Mouse (Mus musculus): ENCODE data around the gene H2-Ob. TPM values are rescaled to one million over a fixed set of nuclear protein-coding genes. Genes with fewer than 3 reads are reported as not detected.

The H2-Ob gene
- total and polyA plus RNA-seq, 3 experiments = 13.7 to 31.9 (median 19.9) TPM

GRCm38 (mm10) chr17:34268748-34269147 is 30.0 kb downstream of the H2-Ob start:
- in situ Hi-C loops (cut with MboI; ENCODE audit: low pct_ligation_motif_present, low pct_unique_long_range_greater_than_20kb, low sequenced_read_pairs) = no loop called here
- no peak overlapping the region for H3K4me3 ChIP-seq (replicated peaks in 1 of 3; ENCODE audit: low read depth in 2 of 3, low read length in 2 of 3, poor library complexity in 1 of 3)

GRCm38 (mm10) chr17:34269817-34270216 is 31.1 kb downstream of the H2-Ob start:
- no peak for DNase-seq (ENCODE audit: extremely low read depth)
- in situ Hi-C loops (cut with MboI; ENCODE audit: low pct_ligation_motif_present, low pct_unique_long_range_greater_than_20kb, low sequenced_read_pairs) (no loop called here), dilution Hi-C loops (cut with MboI; ENCODE audit: extremely low pct_ligation_motif_present, extremely low pct_unique_long_range_greater_than_20kb, low sequenced_read_pairs) (no loop called here)
- Histone ChIP-seq H3K36me3 (replicated peaks in 1 of 2; ENCODE audit: control insufficient read depth in 1 of 2, insufficient read depth in 1 of 2, low read length in 1 of 2) (peaks cover 21 to 49% of the 10 kb centered on the region in 2 experiments), H3K27me3 (replicated peaks) (no peaks in the 10 kb centered on the region), H3K4me2 (ENCODE audit: insufficient read depth, low read depth, poor library complexity, severe bottlenecking) (no peak overlapping the region), H3K9me3 (replicated peaks; ENCODE audit: low read length) (no peaks in the 10 kb centered on the region), H3K27ac (ENCODE audit: insufficient read depth, low read depth) (no peak overlapping the region), H3K4me3 (replicated peaks in 1 of 3; ENCODE audit: low read depth in 2 of 3, low read length in 2 of 3, poor library complexity in 1 of 3) (no peak overlapping the region), H3K9ac (ENCODE audit: insufficient read depth, low read depth) (no peak overlapping the region), H3K79me2 (replicated peaks; ENCODE audit: control insufficient read depth, extremely low read depth, insufficient read depth, poor library complexity, severe bottlenecking) (no peaks in the 10 kb centered on the region), H3K4me1 (ENCODE audit: control insufficient read depth in 1 of 2, insufficient read depth in 2 of 2) (peaks cover 0 to 19% of the 10 kb centered on the region in 2 experiments; a peak in 2 of 4 replicates)
- TF ChIP-seq POLR2AphosphoS2 (IDR thresholded peaks at IDR 0.05; ENCODE audit: low read depth, low read length) (no peak), MYC (IDR thresholded peaks at IDR 0.05; ENCODE audit: low read depth, low read length) (no peak), E2F4 (IDR thresholded peaks at IDR 0.05; ENCODE audit: insufficient replicate concordance, low read depth, low read length) (no peak), POLR2A (IDR thresholded peaks at IDR 0.05; ENCODE audit: low read depth, low read length) (no peak), ZC3H11A (IDR thresholded peaks at IDR 0.05; ENCODE audit: low read depth, low read length) (no peak)

More at GRCm38 (mm10) chr17:34268748-34269147, 30.0 kb downstream of the H2-Ob start:
- Histone ChIP-seq H3K9ac (ENCODE audit: insufficient read depth, low read depth) (no peak overlapping the region), H3K36me3 (replicated peaks in 1 of 2; ENCODE audit: control insufficient read depth in 1 of 2, insufficient read depth in 1 of 2, low read length in 1 of 2) (peaks cover 21 to 52% of the 10 kb centered on the region in 2 experiments), H3K79me2 (replicated peaks; ENCODE audit: control insufficient read depth, extremely low read depth, insufficient read depth, poor library complexity, severe bottlenecking) (peaks cover 6% of the 10 kb centered on the region; the same call in 1 of the 2 replicates), H3K4me2 (ENCODE audit: insufficient read depth, low read depth, poor library complexity, severe bottlenecking) (no peak overlapping the region), H3K4me1 (ENCODE audit: control insufficient read depth in 1 of 2, insufficient read depth in 2 of 2) (peaks cover 0 to 19% of the 10 kb centered on the region in 2 experiments; a peak in 2 of 4 replicates), H3K9me3 (replicated peaks; ENCODE audit: low read length) (no peaks in the 10 kb centered on the region), H3K27me3 (replicated peaks) (no peaks in the 10 kb centered on the region), H3K27ac (ENCODE audit: insufficient read depth, low read depth) (no peak overlapping the region)
- dilution Hi-C loops (cut with MboI; ENCODE audit: extremely low pct_ligation_motif_present, extremely low pct_unique_long_range_greater_than_20kb, low sequenced_read_pairs) = no loop called here
- TF ChIP-seq RAD21 (IDR thresholded peaks at IDR 0.05; ENCODE audit: low read depth, low read length) (no peak), POLR2A (IDR thresholded peaks at IDR 0.05; ENCODE audit: low read depth, low read length) (no peak), MAFK (IDR thresholded peaks at IDR 0.05; ENCODE audit: insufficient replicate concordance, low read length) (no peak), MAZ (IDR thresholded peaks at IDR 0.05; ENCODE audit: low read depth, low read length) (no peak), CTCF (conservative IDR thresholded peaks at IDR 0.05 in 1 of 2, IDR thresholded peaks at IDR 0.05 in 1 of 2; ENCODE audit: low read depth in 2 of 2, low read length in 2 of 2) (no peak), PAX5 (IDR thresholded peaks at IDR 0.05; ENCODE audit: low read length) (no peak), UBTF (IDR thresholded peaks at IDR 0.05; ENCODE audit: low read depth, low read length) (no peak), ZC3H11A (IDR thresholded peaks at IDR 0.05; ENCODE audit: low read depth, low read length) (no peak), RCOR1 (conservative IDR thresholded peaks at IDR 0.05; ENCODE audit: low read depth, low read length) (no peak)
- no peak for DNase-seq (ENCODE audit: extremely low read depth)

- dilution Hi-C loops (cut with MboI; ENCODE audit: extremely low pct_ligation_motif_present, extremely low pct_unique_long_range_greater_than_20kb, low sequenced_read_pairs) = no loop called here
- Histone ChIP-seq H3K36me3 (replicated peaks in 1 of 2; ENCODE audit: control insufficient read depth in 1 of 2, insufficient read depth in 1 of 2, low read length in 1 of 2) (peaks cover 21 to 45% of the 10 kb centered on the region in 2 experiments), H3K4me1 (ENCODE audit: control insufficient read depth in 1 of 2, insufficient read depth in 2 of 2) (peaks cover 0 to 19% of the 10 kb centered on the region in 2 experiments; a peak in 2 of 4 replicates), H3K4me3 (replicated peaks in 1 of 3; ENCODE audit: low read depth in 2 of 3, low read length in 2 of 3, poor library complexity in 1 of 3) (no peak overlapping the region), H3K79me2 (replicated peaks; ENCODE audit: control insufficient read depth, extremely low read depth, insufficient read depth, poor library complexity, severe bottlenecking) (no peaks in the 10 kb centered on the region), H3K27ac (ENCODE audit: insufficient read depth, low read depth) (no peak overlapping the region), H3K4me2 (ENCODE audit: insufficient read depth, low read depth, poor library complexity, severe bottlenecking) (no peak overlapping the region), H3K9me3 (replicated peaks; ENCODE audit: low read length) (no peaks in the 10 kb centered on the region), H3K27me3 (replicated peaks) (no peaks in the 10 kb centered on the region), H3K9ac (ENCODE audit: insufficient read depth, low read depth) (no peak overlapping the region)
- DNase-seq (ENCODE audit: extremely low read depth) = no peak
- in situ Hi-C loops (cut with MboI; ENCODE audit: low pct_ligation_motif_present, low pct_unique_long_range_greater_than_20kb, low sequenced_read_pairs) = no loop called here
- TF ChIP-seq CHD2 (IDR thresholded peaks at IDR 0.05; ENCODE audit: low read length) = no peak
- TF ChIP-seq RCOR1 (conservative IDR thresholded peaks at IDR 0.05; ENCODE audit: low read depth, low read length) = no peak
- no peak for TF ChIP-seq CTCF (conservative IDR thresholded peaks at IDR 0.05 in 1 of 2, IDR thresholded peaks at IDR 0.05 in 1 of 2; ENCODE audit: low read depth in 2 of 2, low read length in 2 of 2)
- no peak for TF ChIP-seq GABPA (IDR thresholded peaks at IDR 0.05; ENCODE audit: insufficient replicate concordance, low read depth, low read length)
- TF ChIP-seq E2F4 (IDR thresholded peaks at IDR 0.05; ENCODE audit: insufficient replicate concordance, low read depth, low read length) = no peak
- TF ChIP-seq ZNF384 (IDR thresholded peaks at IDR 0.05; ENCODE audit: low read depth, low read length) = no peak
- no peak for TF ChIP-seq BHLHE40 (IDR thresholded peaks at IDR 0.05; ENCODE audit: low read depth, low read length)
- TF ChIP-seq MAFK (IDR thresholded peaks at IDR 0.05; ENCODE audit: insufficient replicate concordance, low read length) = no peak
- no peak for TF ChIP-seq HCFC1 (IDR thresholded peaks at IDR 0.05; ENCODE audit: low read depth, low read length)
- no peak for TF ChIP-seq JUN (IDR thresholded peaks at IDR 0.05; ENCODE audit: insufficient read depth, low read depth, low read length)
- TF ChIP-seq PAX5 (IDR thresholded peaks at IDR 0.05; ENCODE audit: low read length) = no peak
Measured at GRCm38 (mm10) chr17:34270230-34270629, 31.5 kb downstream of the H2-Ob start.

All from CH12.LX (cell line).